Mouse (Mus musculus): ENCODE measurements around the gene Gpr142. TPM values are rescaled to one million over a fixed set of nuclear protein-coding genes. Genes with fewer than 3 reads are reported as not detected.
A peak's percentile ranks its signal among the peaks of the same experiment; 100 is the strongest.

The Gpr142 gene
- polyA plus RNA-seq, 1 experiment from 2014 or later: not detected

- Histone ChIP-seq H3K27ac (ENCODE audit: low read depth, low read length) (no peak overlapping the region), H3K36me3 (ENCODE audit: control insufficient read depth, insufficient read depth) (no peaks in the 10 kb centered on the region), H3K4me3 (ENCODE audit: low read depth, low read length) (no peak overlapping the region), H3K9ac (ENCODE audit: low read depth, low read length) (no peak overlapping the region), H3K9me3 (ENCODE audit: control insufficient read depth) (no peaks in the 10 kb centered on the region), H3K4me2 (replicated peaks; ENCODE audit: low read depth) (no peak overlapping the region), H3K27me3 (replicated peaks; ENCODE audit: control insufficient read depth, insufficient read depth, low read length) (no peaks in the 10 kb centered on the region), H3K4me1 (replicated peaks; ENCODE audit: control insufficient read depth, insufficient read depth, low read length) (no peaks in the 10 kb centered on the region)
- TF ChIP-seq CTCF (IDR thresholded peaks at IDR 0.05; ENCODE audit: low read depth): no peak
- ATAC-seq: no peak
- 76% methylated on average over 2 of the region's 2 CpGs for WGBS
Measured at GRCm38 (mm10) chr11:114807025-114807424, 8.3 kb downstream of the Gpr142 start.

DNA sequence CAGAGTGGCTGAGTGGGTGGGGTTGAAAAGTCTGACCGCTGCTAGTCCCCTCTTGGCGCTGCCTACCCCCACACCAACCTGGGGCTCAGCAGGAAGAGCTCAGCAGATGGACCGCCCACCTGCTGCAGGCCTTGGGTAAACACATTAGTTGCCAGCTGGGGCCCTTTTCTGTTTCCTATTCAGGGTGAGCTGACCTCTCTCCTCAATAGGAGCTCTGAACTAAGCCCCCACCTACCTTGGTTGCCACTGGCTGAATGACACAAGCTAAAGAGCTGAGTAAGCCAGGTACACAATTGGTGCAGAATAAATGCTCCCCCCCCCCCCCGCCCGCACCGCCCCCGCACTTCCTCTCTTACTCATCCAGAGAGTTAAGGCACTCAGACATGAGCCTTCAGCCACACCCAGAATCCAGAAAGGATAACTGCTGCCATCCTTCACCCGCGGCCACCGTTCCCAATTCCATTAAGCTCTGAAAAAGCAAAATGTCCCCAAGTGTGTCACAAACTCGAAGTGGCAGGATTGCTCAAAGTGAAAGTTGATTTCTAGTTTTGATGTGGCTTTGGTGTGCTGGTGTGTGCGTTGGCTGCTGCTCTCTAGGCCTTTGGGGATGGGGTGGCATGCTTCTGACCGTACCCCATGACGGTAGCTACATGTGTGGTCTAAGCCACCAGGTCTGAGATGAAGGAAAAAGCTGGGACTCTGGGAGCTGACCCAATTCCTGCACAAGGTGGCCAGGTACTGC lies 9.1 kb downstream of the Gpr142 start:
- H3K4me1 ChIP-seq (replicated peaks; ENCODE audit: control insufficient read depth, insufficient read depth, low read length): no peaks in the 10 kb centered on the region
- 29% methylated on average over 14 of the region's 14 CpGs for WGBS
- H3K9ac ChIP-seq (ENCODE audit: low read depth, low read length): no peak overlapping the region
- no peak overlapping the region for H3K4me3 ChIP-seq (ENCODE audit: low read depth, low read length)
- no peak overlapping the region for H3K27ac ChIP-seq (ENCODE audit: low read depth, low read length)
- H3K36me3 ChIP-seq (ENCODE audit: control insufficient read depth, insufficient read depth): no peaks in the 10 kb centered on the region
- TF ChIP-seq CTCF (IDR thresholded peaks at IDR 0.05; ENCODE audit: low read depth): no peak
- ATAC-seq: no peak
- no peak overlapping the region for H3K4me2 ChIP-seq (replicated peaks; ENCODE audit: low read depth)
- H3K9me3 ChIP-seq (ENCODE audit: control insufficient read depth): no peaks in the 10 kb centered on the region
- no peaks in the 10 kb centered on the region for H3K27me3 ChIP-seq (replicated peaks; ENCODE audit: control insufficient read depth, insufficient read depth, low read length)

- ATAC-seq: no peak
- Histone ChIP-seq H3K9ac (ENCODE audit: low read depth, low read length) (no peak overlapping the region), H3K27me3 (replicated peaks; ENCODE audit: control insufficient read depth, insufficient read depth, low read length) (no peaks in the 10 kb centered on the region), H3K9me3 (ENCODE audit: control insufficient read depth) (no peaks in the 10 kb centered on the region), H3K36me3 (ENCODE audit: control insufficient read depth, insufficient read depth) (no peaks in the 10 kb centered on the region), H3K4me1 (replicated peaks; ENCODE audit: control insufficient read depth, insufficient read depth, low read length) (no peaks in the 10 kb centered on the region), H3K4me2 (replicated peaks; ENCODE audit: low read depth) (no peak overlapping the region), H3K4me3 (ENCODE audit: low read depth, low read length) (no peak overlapping the region), H3K27ac (ENCODE audit: low read depth, low read length) (no peak overlapping the region)
- 72% methylated on average over 1 of the region's 1 CpGs for whole genome bisulfite sequencing
- peak; percentile 46 for TF ChIP-seq CTCF (IDR thresholded peaks at IDR 0.05; ENCODE audit: low read depth)
Measured at GRCm38 (mm10) chr11:114809371-114809770, 10.6 kb downstream of the Gpr142 start.

GRCm38 (mm10) chr11:114810344-114810743 lies 11.6 kb downstream of the Gpr142 start:
- no peak for TF ChIP-seq CTCF (IDR thresholded peaks at IDR 0.05; ENCODE audit: low read depth)
- WGBS: 43% methylated on average over 4 of the region's 4 CpGs
- Histone ChIP-seq H3K9ac (ENCODE audit: low read depth, low read length) (no peak overlapping the region), H3K27ac (ENCODE audit: low read depth, low read length) (no peak overlapping the region), H3K4me3 (ENCODE audit: low read depth, low read length) (no peak overlapping the region), H3K36me3 (ENCODE audit: control insufficient read depth, insufficient read depth) (no peaks in the 10 kb centered on the region), H3K9me3 (ENCODE audit: control insufficient read depth) (no peaks in the 10 kb centered on the region), H3K27me3 (replicated peaks; ENCODE audit: control insufficient read depth, insufficient read depth, low read length) (no peaks in the 10 kb centered on the region), H3K4me2 (replicated peaks; ENCODE audit: low read depth) (no peak overlapping the region), H3K4me1 (replicated peaks; ENCODE audit: control insufficient read depth, insufficient read depth, low read length) (no peaks in the 10 kb centered on the region)
- no peak for ATAC-seq

DNA sequence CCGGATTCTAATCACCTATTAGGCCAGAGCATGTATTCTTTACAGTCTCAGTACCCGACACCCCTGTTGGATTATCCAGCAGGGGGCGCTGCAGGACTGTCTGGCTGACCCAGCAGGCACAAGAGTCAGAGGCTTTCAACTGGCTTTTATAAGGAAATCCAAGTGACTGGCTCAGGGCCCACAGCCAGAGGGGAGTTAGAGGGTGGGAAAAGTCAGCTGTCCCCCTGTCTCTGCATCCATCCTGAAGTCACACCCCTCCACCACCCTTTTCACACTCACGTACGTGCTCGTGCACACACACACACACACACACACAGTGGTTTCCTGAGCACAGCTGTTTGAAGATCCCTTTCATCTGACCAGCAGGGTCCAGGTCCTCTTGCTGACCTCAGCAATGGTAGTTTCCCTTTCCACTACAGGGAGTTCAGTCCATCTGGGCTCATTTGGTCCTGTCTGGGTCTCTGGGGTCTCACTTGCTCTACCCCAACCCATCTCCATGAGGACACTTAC lies 14.1 kb downstream of the Gpr142 start:
- Histone ChIP-seq H3K9ac (ENCODE audit: low read depth, low read length) (no peak overlapping the region), H3K36me3 (ENCODE audit: control insufficient read depth, insufficient read depth) (no peaks in the 10 kb centered on the region), H3K4me2 (replicated peaks; ENCODE audit: low read depth) (no peak overlapping the region), H3K27me3 (replicated peaks; ENCODE audit: control insufficient read depth, insufficient read depth, low read length) (no peaks in the 10 kb centered on the region), H3K27ac (ENCODE audit: low read depth, low read length) (no peak overlapping the region), H3K4me1 (replicated peaks; ENCODE audit: control insufficient read depth, insufficient read depth, low read length) (no peaks in the 10 kb centered on the region), H3K4me3 (ENCODE audit: low read depth, low read length) (no peak overlapping the region), H3K9me3 (ENCODE audit: control insufficient read depth) (no peaks in the 10 kb centered on the region)
- peak; percentile 97 for TF ChIP-seq CTCF (IDR thresholded peaks at IDR 0.05; ENCODE audit: low read depth)
- 11% methylated on average over 6 of the region's 6 CpGs for WGBS
- ATAC-seq: no peak; the same call in 1 of the 2 replicates

DNA sequence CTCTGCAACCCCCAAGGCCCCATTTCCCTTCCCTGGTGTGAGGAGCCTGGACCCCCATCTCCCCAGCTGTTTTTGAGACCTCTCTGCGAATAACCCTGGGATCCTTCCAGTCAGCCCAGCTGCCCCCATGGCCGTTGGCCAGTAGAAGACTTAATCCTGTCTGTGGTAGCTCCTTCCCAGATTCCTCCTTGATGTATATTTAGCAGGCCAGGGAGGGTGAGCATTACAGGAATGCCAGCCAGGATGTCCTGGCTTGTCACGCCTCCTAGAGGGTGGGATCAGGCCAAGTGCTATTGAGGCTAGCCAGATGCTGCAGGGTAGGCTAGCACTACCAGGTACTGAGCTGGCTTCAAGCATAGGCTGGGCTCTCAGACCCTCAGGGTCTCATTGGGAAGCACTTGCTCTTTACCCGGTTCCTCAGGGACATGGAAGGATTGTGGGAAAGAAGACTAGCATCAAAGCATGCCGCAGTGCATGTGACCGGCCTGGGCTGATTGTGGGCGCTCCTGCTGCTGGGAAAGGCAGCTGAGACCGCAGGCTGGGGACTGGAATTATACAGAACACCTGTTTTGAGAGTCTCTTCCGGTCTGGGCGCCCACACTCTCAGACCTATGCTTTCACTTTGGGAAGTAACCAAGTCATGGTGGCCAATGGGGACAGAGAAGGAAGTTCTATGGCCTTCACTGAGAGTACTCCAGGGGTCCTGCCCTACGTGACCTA lies 16.3 kb downstream of the Gpr142 start:
- no peak overlapping the region for H3K4me2 ChIP-seq (replicated peaks; ENCODE audit: low read depth)
- H3K27ac ChIP-seq (ENCODE audit: low read depth, low read length): no peak overlapping the region
- no peaks in the 10 kb centered on the region for H3K4me1 ChIP-seq (replicated peaks; ENCODE audit: control insufficient read depth, insufficient read depth, low read length)
- H3K36me3 ChIP-seq (ENCODE audit: control insufficient read depth, insufficient read depth): no peaks in the 10 kb centered on the region
- no peak for TF ChIP-seq CTCF (IDR thresholded peaks at IDR 0.05; ENCODE audit: low read depth)
- no peak for ATAC-seq
- no peaks in the 10 kb centered on the region for H3K27me3 ChIP-seq (replicated peaks; ENCODE audit: control insufficient read depth, insufficient read depth, low read length)
- no peaks in the 10 kb centered on the region for H3K9me3 ChIP-seq (ENCODE audit: control insufficient read depth)
- no peak overlapping the region for H3K9ac ChIP-seq (ENCODE audit: low read depth, low read length)
- 79% methylated on average over 11 of the region's 11 CpGs for WGBS
- no peak overlapping the region for H3K4me3 ChIP-seq (ENCODE audit: low read depth, low read length)

Measured in intestine, postnatal 0 days (tissue).